Mouse (Mus musculus) heart, postnatal 4 days (tissue): ENCODE data around the gene Lhfpl3. TPM values are rescaled to one million over a fixed set of nuclear protein-coding genes. Genes with fewer than 3 reads are reported as not detected.

Source experiments
- DNase-seq: peaks from one replicate; pipeline ENCODE4 v3.0.0; 2021
- total RNA-seq, 2 experiments: library from RNA; stranded (reverse); gene quantifications; 2 replicates each; pipeline ENCODE4 v1.2.3; 2021

Gene Lhfpl3
- total RNA-seq, 2 experiments from 2014 or later, result 0.10 TPM; not detected in 1

- DNase-seq, result no peak
These were observed 182.9 kb downstream of the Lhfpl3 start for GRCm38 (mm10) chr5:22928746-22929145.

- DNase-seq, result peak; percentile 20
These were observed 197.4 kb downstream of the Lhfpl3 start for GRCm38 (mm10) chr5:22943306-22943705.

GRCm38 (mm10) chr5:22963300-22963699 is 217.4 kb downstream of the Lhfpl3 start:
- peak; percentile 18 for DNase-seq

GRCm38 (mm10) chr5:22986771-22987170 is 240.9 kb downstream of the Lhfpl3 start:
- no peak for DNase-seq

GRCm38 (mm10) chr5:22999811-23000210 is 254.0 kb downstream of the Lhfpl3 start:
- no peak for DNase-seq

GRCm38 (mm10) chr5:23003123-23003797 is 257.4 kb downstream of the Lhfpl3 start:
- DNase-seq, result no peak

GRCm38 (mm10) chr5:23006207-23006606 is 260.3 kb downstream of the Lhfpl3 start:
- peak; percentile 53 for DNase-seq

- DNase-seq, result peak; percentile 9
These were observed 264.6 kb downstream of the Lhfpl3 start for GRCm38 (mm10) chr5:23010460-23010859.

- peak; percentile 46 for DNase-seq
These were observed 268.1 kb downstream of the Lhfpl3 start for GRCm38 (mm10) chr5:23013997-23014396.

- DNase-seq, result no peak
These were observed 269.9 kb downstream of the Lhfpl3 start for GRCm38 (mm10) chr5:23015587-23016335.

- no peak for DNase-seq
These were observed 289.3 kb downstream of the Lhfpl3 start for GRCm38 (mm10) chr5:23034944-23035726.

GRCm38 (mm10) chr5:23035727-23036029 is 289.8 kb downstream of the Lhfpl3 start:
- DNase-seq, result no peak

- DNase-seq, result no peak
These were observed 294.6 kb downstream of the Lhfpl3 start for GRCm38 (mm10) chr5:23040429-23040828.

GRCm38 (mm10) chr5:23042862-23043261 is 297.0 kb downstream of the Lhfpl3 start:
- DNase-seq, result no peak

- no peak for DNase-seq
These were observed 303.3 kb downstream of the Lhfpl3 start for GRCm38 (mm10) chr5:23049083-23049663.

- no peak for DNase-seq
These were observed 305.6 kb downstream of the Lhfpl3 start for GRCm38 (mm10) chr5:23051458-23051857.

- no peak for DNase-seq
These were observed 349.0 kb downstream of the Lhfpl3 start for GRCm38 (mm10) chr5:23094894-23095293.

GRCm38 (mm10) chr5:23106536-23106935 is 360.7 kb downstream of the Lhfpl3 start:
- no peak for DNase-seq

GRCm38 (mm10) chr5:23111307-23111706 is 365.4 kb downstream of the Lhfpl3 start:
- no peak for DNase-seq

- no peak for DNase-seq
These were observed 368.4 kb downstream of the Lhfpl3 start for GRCm38 (mm10) chr5:23114249-23114648.

- DNase-seq, result no peak
These were observed 381.0 kb downstream of the Lhfpl3 start for GRCm38 (mm10) chr5:23126851-23127250.

- no peak for DNase-seq
These were observed 394.5 kb downstream of the Lhfpl3 start for GRCm38 (mm10) chr5:23140183-23140921.
